Mouse (Mus musculus) G1E (cell line): ENCODE data around the gene Ascl3. TPM values are rescaled to one million over a fixed set of nuclear protein-coding genes. Genes with fewer than 3 reads are reported as not detected.
A peak's percentile ranks its signal among the peaks of the same experiment; 100 is the strongest.

Source experiments
- ATAC-seq: 2 replicates; pipeline ENCODE4 v1.8.0; 2016; ENCODE audit warnings: mild to moderate bottlenecking; ENCODE audit not compliant: insufficient number of reproducible peaks, poor library complexity, low FRiP score, severe bottlenecking; ENCODE audit errors: extremely low read depth
- DNase-seq: peaks from one replicate; pipeline ENCODE4 v3.0.0; 2012; ENCODE audit warnings: low spot score
- H3K27me3 ChIP-seq: 2 replicates; pipeline ENCODE4 v1.6.1; 2012; ENCODE audit warnings: mild to moderate bottlenecking, low read length, inconsistent platforms; ENCODE audit not compliant: insufficient read depth
- H3K36me3 ChIP-seq: replicated peaks from 2 replicates; pipeline ENCODE3; 2012; ENCODE audit warnings: mild to moderate bottlenecking, inconsistent platforms
- H3K4me1 ChIP-seq: 2 replicates; pipeline ENCODE4 v1.6.1; 2012; ENCODE audit warnings: low read depth, low read length, inconsistent platforms, mixed read lengths; ENCODE audit not compliant: insufficient read depth
- H3K4me3 ChIP-seq: 2 replicates; pipeline ENCODE4 v1.5.1; 2012; ENCODE audit warnings: low read depth, mild to moderate bottlenecking, inconsistent platforms, low read length, moderate library complexity, mixed read lengths
- H3K9me3 ChIP-seq: replicated peaks from 2 replicates; pipeline ENCODE4 v1.6.1; 2012; ENCODE audit warnings: inconsistent platforms
- CTCF ChIP-seq: IDR thresholded peaks from 2 replicates; pipeline ENCODE4 v1.5.1; 2012; ENCODE audit warnings: low read depth, low read length, inconsistent platforms, mixed read lengths
- GATA1 ChIP-seq: IDR thresholded peaks from 2 replicates; pipeline ENCODE4 v1.6.1; 2012; ENCODE audit warnings: borderline replicate concordance, low read length, inconsistent platforms, mixed read lengths
- GATA2 ChIP-seq: IDR thresholded peaks from 2 replicates; pipeline ENCODE4 v1.6.1; 2012; ENCODE audit warnings: low read depth, low read length, inconsistent platforms, borderline replicate concordance
- POLR2AphosphoS5 ChIP-seq: IDR thresholded peaks from 2 replicates; pipeline ENCODE4 v1.6.1; 2012; ENCODE audit warnings: low read depth, low read length, inconsistent platforms; ENCODE audit not compliant: insufficient replicate concordance
- TAL1 ChIP-seq: conservative IDR thresholded peaks from 2 replicates; pipeline ENCODE4 v1.6.1; 2012; ENCODE audit warnings: low read depth, low read length, inconsistent platforms, mixed read lengths
- polyA plus RNA-seq: library from polyadenylated mRNA; stranded (reverse); fragments of >175 nt; gene quantifications from 2 replicates; pipeline ENCODE4 v1.2.3, GENCODE M21; 2012
- total RNA-seq, 2 experiments: library from RNA; stranded (forward) in 1 of 2; stranded (reverse) in 1 of 2; fragments of 200-1000 nt in 1 of 2; fragments of >200 nt in 1 of 2; fragmentation: Nextera tagmentation in 1 of 2; gene quantifications; 2 replicates each; pipeline ENCODE4 v1.2.3; 2014 to 2017

Gene Ascl3
- total and polyA plus RNA-seq, 3 experiments = not detected

DNA sequence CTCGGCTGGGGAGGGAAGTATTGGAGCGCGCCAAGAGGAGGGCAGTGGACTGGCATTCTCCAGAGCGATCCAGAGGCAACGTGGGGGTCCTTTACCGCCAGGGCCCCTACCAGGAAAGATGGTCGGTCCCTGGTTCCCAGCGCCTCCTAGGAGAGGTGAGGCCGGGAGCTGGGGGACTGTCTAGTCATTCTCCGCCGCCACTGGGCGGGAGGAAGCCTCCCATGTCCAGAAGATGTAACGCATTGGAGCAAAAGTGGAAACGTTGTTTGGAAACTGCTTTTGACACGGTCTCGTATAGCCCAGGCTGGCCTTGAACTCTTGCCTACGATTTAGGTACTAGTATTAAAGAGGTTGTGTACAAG, 27.5 kb downstream of the Ascl3 start:
- peaks cover 7% of the 10 kb centered on the region for H3K9me3 ChIP-seq
- H3K4me3 ChIP-seq = peak overlapping the region; percentile 77
- ATAC-seq (peak; percentile 11; the same call in 1 of the 2 replicates), DNase-seq (peak; percentile 11)
- H3K36me3 ChIP-seq = peaks cover 28% of the 10 kb centered on the region
- H3K4me1 ChIP-seq = peaks cover 28% of the 10 kb centered on the region
- TF ChIP-seq CTCF = no peak
- no peak for TF ChIP-seq GATA1
- TF ChIP-seq GATA2 = no peak
- TF ChIP-seq TAL1 = no peak
- TF ChIP-seq POLR2AphosphoS5 = no peak
- peaks cover 13% of the 10 kb centered on the region; the same call in 1 of the 2 replicates for H3K27me3 ChIP-seq

GRCm38 (mm10) chr7:109703190-109704015, 28.1 kb downstream of the Ascl3 start, which contains the start of the genes St5 and Akip1:
TSS of gene St5 (minus strand) at chr7:109703605.
TSS of gene Akip1 (plus strand) at chr7:109703690.
- DNase-seq = peak; percentile 84
- Histone ChIP-seq H3K27me3 (peaks cover 13% of the 10 kb centered on the region; the same call in 1 of the 2 replicates), H3K36me3 (peaks cover 22% of the 10 kb centered on the region), H3K4me1 (peaks cover 28% of the 10 kb centered on the region), H3K4me3 (peak within 1 kb of the TSS; percentile 77), H3K9me3 (peaks cover 7% of the 10 kb centered on the region)
- TF ChIP-seq GATA1 (no peak), GATA2 (no peak), CTCF (no peak), POLR2AphosphoS5 (no peak), TAL1 (no peak)
- peak; percentile 60; the same call in 1 of the 2 replicates for ATAC-seq

DNA sequence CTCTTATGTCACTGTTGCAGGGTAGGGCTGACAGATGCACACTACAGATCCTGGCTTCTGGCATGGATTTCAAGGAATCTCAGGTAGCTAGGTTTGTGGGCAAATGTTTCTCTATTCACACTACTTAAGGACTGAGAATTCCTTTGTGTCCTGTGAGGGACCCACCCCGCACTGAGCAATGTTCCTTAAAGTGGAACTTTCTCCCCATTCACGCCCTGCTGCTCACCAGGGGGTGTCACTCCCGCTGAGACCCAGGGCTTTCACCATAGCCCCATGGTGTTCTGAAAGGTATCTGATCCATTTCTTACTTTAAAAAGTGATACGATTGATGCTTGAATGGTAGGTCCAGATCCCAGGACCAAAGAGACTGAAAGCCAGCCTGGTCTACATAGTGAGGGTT, 28.8 kb downstream of the Ascl3 start:
- DNase-seq (no peak), ATAC-seq (no peak)
- no peak for TF ChIP-seq TAL1
- no peak for TF ChIP-seq GATA1
- no peak for TF ChIP-seq GATA2
- no peak for TF ChIP-seq CTCF
- no peak for TF ChIP-seq POLR2AphosphoS5
- Histone ChIP-seq H3K4me3 (no peak overlapping the region), H3K36me3 (peaks cover 15% of the 10 kb centered on the region), H3K4me1 (peaks cover 28% of the 10 kb centered on the region), H3K27me3 (peaks cover 13% of the 10 kb centered on the region; the same call in 1 of the 2 replicates), H3K9me3 (peaks cover 7% of the 10 kb centered on the region)

DNA sequence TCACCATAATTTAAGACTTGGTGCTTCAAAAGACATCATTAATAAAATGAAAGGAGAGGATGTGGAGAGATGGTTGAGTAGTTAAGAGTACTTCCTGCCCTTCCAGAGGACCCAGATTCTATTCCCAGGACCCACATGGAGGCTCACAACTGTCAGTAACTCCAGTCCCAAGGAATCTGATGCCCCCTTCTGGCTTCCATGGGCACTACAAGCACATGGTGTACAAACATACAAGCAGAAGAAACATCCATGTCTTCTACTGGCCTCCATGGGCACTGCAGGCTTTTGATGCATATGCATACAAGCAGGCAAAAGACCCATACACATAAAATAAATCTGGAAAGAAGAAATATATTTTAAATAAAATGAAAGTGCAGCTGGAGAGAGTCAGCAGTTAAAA, 31.3 kb downstream of the Ascl3 start:
- H3K4me3 ChIP-seq = no peak overlapping the region
- TF ChIP-seq POLR2AphosphoS5 = no peak
- TF ChIP-seq TAL1 = no peak
- peaks cover 16% of the 10 kb centered on the region; the same call in 1 of the 2 replicates for H3K27me3 ChIP-seq
- H3K9me3 ChIP-seq = peaks cover 7% of the 10 kb centered on the region
- DNase-seq (no peak), ATAC-seq (no peak)
- no peaks in the 10 kb centered on the region for H3K36me3 ChIP-seq
- H3K4me1 ChIP-seq = peaks cover 16% of the 10 kb centered on the region

DNA sequence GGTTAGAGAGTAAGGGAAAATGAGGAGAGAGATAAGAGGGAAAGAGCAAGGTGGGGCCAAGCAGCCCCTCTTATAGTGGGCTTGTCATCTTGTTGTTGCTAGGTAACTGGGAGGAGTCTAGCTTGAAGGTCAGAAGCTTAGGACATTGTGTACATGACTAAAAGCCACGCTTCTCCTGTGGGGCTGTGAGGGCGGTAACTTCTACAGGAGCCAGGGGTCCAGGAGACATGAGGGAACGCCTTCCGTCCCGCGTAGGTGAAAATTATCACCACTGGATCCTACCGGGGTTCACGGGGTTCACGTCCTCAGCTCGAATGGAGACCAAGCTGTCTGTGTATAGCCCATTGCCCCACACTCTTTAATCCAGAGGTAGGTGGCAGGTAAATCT, 36.2 kb downstream of the Ascl3 start:
- no peak overlapping the region for H3K4me3 ChIP-seq
- no peaks in the 10 kb centered on the region for H3K9me3 ChIP-seq
- TF ChIP-seq TAL1 (no peak), GATA2 (no peak), GATA1 (no peak), POLR2AphosphoS5 (no peak), CTCF (no peak)
- DNase-seq (no peak), ATAC-seq (no peak)
- H3K27me3 ChIP-seq = peaks cover 17% of the 10 kb centered on the region
- no peaks in the 10 kb centered on the region for H3K36me3 ChIP-seq
- no peaks in the 10 kb centered on the region for H3K4me1 ChIP-seq

DNA sequence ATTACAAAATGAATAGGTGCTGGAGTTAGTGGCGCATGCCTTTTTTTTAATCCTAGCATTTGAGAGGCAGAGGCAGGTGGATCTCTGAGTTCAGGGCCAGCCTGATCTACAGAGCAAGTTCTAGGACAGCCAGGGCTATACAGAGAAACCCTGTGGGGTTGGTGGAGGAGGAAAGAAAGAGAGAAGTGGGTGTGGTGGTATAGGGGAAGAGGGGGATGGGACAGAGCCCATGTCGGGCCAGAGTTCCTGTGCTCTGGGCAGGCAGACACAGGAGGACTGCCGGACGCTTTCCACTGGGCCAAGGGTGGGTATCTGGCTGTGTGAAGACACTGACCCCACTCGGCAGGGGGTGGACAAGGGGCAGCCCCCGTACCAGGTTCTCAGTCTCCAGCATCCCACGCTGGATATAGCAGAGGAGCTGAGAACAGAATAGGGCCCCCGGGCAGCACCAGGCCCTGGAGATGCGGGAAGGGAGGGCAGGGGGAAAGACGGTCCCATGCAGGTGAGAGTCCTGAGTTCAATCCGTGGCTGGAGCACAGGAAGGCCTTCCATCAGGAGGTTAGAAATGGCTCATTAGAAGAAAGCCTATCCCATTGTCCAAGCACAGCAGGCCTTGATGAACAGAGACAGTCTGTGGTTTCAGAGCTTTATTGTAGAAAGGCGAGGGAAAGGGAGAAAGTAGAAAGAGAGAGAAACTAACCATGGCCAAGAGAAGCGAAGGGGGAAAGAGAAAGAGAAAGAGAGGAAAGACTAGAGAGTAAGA, 36.8 kb downstream of the Ascl3 start:
- ATAC-seq (no peak), DNase-seq (no peak)
- no peaks in the 10 kb centered on the region for H3K4me1 ChIP-seq
- no peak overlapping the region for H3K4me3 ChIP-seq
- H3K36me3 ChIP-seq = no peaks in the 10 kb centered on the region
- H3K27me3 ChIP-seq = peaks cover 21% of the 10 kb centered on the region
- no peaks in the 10 kb centered on the region for H3K9me3 ChIP-seq
- TF ChIP-seq CTCF (no peak), GATA1 (no peak), TAL1 (no peak)
